Mouse (Mus musculus) G1E-ER4 (cell line): ENCODE data around the gene Dnase2a. TPM values are rescaled to one million over a fixed set of nuclear protein-coding genes. Genes with fewer than 3 reads are reported as not detected.

Experiments used
- GATA1 ChIP-seq: IDR thresholded peaks from one replicate; pipeline ENCODE4 v1.8.0; 2012; ENCODE audit warnings: low read length, inconsistent platforms
- polyA plus RNA-seq: library from polyadenylated mRNA; stranded (reverse); fragments of >175 nt; gene quantifications from 2 replicates; pipeline ENCODE4 v1.2.3, GENCODE M21; 2012

Dnase2a gene
- polyA plus RNA-seq, 1 experiment: 25.4 TPM

DNA sequence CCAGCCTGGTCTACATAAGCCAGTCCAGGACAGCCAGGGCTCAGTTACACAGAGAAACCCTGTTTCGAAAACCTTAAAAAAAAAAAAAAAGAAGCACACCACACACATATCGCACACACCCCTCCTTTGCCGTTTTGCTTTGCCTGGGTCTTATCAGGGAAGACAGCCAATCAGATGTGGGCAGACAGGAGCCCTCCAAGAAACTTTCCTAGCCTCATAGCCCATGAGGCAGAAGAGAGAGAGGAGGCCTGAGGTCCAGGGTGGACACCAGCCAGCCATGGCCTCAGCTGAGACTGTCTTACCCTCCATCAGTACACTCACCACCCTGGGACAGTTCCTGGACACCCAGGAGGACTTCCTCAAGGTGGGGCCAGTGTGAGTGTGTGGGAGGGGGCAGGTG lies 6.6 kb upstream of the Dnase2a start, which contains the start of gene Klf1:
Gene Klf1 (plus strand): TSS at position 177 of the 400 bp plus-strand sequence.
- TF ChIP-seq GATA1: peak; percentile 56

DNA sequence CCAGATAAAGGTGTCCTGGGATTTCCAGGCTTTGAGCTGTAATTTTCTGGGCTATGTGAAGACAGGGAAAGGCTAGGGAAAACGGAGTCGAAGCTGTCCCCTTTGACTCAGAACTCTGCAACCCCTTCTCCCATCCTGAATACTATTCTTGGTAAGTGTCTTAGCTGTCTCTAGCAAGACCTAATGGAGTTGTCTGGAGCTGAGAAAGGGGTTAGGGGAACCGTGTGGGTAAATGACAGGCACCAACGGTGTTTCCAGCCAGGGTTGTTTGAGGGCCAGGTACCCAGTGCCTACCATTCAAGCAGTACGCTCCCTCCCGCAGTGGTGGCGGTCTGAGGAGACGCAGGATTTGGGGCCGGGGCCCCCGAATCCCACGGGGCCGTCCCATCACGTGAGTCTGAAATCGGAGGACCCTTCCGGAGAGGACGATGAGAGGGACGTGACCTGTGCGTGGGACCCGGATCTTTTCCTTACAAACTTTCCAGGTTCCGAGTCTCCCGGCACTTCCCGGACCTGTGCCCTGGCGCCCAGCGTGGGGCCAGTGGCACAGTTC lies 5.9 kb upstream of the Dnase2a start:
- no peak for TF ChIP-seq GATA1

DNA sequence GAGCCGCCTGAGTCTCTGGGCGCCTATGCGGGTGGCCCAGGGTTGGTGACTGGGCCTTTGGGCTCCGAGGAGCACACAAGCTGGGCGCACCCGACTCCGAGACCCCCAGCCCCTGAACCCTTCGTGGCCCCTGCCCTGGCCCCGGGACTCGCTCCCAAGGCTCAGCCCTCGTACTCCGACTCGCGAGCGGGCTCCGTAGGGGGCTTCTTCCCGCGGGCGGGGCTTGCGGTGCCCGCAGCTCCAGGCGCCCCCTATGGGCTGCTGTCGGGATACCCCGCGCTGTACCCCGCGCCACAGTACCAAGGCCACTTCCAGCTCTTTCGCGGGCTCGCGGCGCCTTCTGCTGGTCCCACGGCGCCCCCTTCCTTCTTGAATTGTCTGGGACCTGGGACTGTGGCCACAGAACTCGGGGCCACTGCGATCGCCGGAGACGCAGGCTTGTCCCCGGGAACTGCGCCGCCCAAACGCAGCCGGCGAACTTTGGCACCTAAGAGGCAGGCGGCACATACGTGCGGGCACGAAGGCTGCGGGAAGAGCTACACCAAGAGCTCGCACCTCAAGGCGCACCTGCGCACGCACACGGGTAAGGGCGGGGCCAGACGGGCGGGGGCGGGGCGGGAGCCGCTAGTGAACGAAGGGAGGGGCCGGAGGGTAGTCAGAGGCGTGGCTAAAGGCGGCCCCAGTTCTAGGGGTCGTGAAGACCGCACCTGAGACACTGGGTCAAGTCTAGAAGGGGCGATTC lies 5.3 kb upstream of the Dnase2a start:
- no peak for TF ChIP-seq GATA1

DNA sequence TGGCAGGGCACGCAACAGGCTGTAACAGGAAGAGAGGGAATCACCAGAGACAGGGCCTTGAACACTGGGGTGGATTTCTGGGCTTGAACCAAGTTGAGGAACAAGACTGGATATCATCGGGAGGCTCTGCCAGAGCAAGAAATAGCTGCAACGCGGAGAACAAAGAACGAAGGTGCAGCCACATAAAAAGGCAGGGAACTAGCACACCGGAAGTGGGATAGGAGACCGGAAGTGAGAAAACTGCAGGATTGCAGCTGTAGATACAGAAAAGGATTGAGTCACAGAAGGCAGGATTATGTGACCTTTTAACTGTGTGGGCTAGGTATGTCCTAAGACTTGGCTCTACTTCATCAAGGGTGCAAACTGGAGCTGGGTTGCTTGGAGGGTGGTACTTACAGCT lies 4.0 kb upstream of the Dnase2a start:
- no peak for TF ChIP-seq GATA1

DNA sequence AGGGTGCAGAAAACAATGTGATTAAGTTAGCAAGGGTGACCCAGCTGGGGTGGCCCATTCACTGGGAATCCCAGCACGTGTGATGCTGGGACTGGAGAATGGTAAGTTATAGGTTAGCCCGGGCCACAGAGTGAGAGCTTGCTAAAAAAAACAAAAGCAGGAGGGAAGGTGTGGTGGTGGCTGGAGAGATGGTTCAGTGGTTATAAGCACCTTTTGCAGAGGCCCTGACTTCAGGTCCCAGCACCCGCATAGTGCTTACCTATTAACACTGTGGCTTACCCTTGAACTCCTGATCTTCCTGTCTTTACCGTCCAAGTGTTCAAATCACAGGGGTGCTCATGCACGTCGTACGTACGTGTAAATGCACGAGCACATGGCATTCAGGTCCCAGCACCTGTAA lies 1.3 kb upstream of the Dnase2a start:
- TF ChIP-seq GATA1: no peak

DNA sequence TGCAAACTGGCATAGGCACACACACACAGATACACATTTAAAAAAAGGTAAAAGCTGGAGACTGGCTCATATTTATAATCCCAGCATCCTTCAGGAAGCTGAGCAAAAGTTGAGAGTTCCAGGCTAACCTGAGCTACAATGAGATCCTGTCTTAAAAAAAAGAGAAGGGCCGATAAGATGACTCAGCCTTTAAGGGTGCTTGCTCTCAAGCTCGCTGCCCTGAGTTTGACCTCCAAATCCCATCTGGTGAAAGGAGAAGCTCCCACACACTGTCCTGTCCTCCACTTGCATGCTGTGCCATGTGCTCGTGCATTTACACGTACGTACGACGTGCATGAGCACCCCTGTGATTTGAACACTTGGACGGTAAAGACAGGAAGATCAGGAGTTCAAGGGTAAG lies 867 bp upstream of the Dnase2a start:
- TF ChIP-seq GATA1: no peak

DNA sequence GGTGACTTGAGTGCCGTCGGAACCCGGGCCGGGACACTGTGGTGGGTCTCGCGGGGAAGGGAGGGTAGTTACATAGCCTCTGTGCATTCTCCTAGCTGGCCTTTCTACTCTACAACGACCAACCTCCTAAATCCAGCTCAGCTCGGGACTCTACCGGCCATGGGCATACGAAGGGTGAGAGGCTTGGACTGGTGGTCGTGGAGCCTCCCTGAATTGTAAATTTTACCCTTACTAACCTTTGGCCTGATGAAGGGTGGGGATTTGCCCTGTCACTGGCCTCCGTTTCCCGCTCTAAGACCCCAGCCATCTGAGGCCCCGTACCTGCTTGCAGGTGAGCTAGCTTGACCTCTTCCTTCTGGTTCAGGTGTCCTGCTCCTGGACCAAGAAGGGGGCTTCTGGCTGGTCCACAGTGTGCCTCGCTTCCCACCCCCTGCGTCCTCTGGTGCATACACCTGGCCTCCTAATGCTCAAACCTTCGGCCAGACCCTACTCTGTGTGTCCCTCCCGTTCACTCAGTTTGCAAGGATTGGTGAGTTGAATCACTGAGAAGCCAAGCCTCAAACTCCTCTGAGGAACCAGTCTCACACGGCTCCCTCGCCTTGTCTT lies 905 bp downstream of the Dnase2a start:
- no peak for TF ChIP-seq GATA1

DNA sequence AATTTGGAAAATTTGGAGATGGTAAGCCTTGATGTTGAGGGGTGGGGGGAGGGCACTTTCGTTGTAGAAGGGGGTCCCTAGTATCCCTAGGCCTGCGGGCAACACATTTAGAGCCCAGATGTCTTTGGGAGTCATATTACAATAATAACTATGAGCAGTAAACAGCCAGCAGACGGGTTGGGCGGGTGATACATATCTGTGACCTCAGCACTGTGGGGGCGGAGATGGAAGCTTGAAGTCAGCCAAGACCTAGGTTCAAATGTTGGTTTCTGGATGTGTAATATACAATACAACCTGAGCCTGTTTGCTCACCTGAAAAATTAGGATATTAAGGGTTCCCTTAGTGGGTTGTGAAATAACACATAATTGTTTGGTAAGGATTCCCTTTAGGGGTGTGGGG lies 1.6 kb downstream of the Dnase2a start:
- TF ChIP-seq GATA1: no peak

DNA sequence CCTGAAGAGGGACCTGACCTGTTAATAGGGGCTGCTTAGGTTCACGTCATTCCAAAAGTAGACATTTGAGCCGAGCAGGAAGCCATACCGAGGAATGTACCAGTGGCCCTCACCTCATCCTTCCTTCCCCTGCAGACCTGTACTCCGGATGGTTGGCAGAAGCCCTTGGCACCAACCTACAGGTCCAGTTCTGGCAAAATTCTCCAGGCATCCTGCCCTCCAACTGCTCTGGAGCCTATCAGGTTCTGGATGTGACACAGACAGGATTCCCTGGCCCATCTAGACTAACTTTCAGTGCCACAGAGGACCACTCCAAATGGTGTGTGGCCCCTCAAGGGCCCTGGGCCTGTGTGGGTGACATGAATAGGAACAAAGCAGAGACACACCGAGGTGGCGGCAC lies 2.2 kb downstream of the Dnase2a start:
- TF ChIP-seq GATA1: no peak

DNA sequence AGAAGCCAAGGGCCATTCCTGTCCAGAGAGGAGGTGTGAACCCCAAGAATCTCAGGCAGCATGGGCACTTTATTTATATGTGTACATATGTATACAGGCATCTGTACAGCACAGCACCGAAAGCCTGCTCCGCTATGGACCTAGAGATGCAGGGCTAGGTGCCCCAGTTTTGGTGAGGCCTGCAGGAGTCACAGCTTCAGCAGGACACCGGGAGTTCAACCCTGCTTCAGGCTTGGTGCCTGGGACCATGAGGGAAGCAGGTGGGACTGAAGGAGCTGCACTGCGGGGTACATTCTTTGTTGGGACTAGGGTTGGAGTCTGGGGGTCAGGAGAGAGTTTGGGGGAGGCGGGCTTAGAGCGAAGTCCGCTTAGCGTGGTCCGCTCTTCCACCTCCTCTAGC lies 3.5 kb downstream of the Dnase2a start:
- TF ChIP-seq GATA1: no peak

DNA sequence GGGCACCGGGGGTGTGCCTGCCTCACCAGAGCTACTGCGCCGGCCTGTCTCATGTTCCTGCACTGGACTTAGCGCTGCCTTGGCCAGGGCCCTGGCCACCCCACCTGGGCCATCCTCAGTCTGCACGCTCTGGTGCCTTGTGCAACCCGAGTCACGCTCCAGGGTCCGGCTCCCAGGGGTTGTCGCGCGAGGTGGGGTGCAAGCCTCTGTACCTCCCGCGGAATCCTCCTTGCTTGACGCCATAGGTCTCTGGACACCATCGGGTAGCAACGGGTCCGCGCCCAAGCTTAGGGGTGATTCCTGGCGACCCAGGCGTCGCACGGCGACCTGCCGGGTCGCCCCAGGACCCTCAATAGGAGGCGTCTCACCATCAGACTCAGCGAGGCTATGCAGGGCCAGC lies 4.0 kb downstream of the Dnase2a start:
- TF ChIP-seq GATA1: no peak

DNA sequence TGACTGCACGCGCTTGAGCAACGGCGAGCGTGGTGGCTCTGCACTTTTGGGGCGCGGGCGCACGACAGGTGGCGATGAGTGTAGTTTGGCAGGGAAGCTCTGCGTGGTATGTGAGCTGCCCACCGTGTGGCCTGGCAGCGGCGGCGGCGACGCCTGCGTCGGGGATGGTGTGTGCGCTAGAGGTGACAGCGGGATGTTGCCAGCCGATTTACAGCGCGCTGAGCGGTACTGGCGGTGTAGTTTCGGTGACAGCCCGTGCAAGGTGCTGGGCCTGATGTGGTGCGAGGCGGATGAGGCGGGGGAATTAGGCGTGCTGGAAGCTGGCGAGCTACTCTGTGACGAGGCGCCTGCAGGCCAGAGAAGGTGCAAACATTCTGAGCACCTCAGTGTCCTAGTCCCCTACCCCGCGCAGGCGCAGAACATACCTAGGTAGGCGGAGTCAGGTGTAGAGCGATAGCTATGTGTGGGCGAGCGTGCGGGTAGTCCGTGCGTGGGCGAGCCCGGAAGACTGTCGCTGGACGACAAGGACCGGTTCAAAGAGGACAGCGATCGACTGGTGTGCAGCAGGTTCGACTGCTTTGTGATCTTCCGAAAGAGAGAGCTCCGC lies 4.6 kb downstream of the Dnase2a start:
- no peak for TF ChIP-seq GATA1

DNA sequence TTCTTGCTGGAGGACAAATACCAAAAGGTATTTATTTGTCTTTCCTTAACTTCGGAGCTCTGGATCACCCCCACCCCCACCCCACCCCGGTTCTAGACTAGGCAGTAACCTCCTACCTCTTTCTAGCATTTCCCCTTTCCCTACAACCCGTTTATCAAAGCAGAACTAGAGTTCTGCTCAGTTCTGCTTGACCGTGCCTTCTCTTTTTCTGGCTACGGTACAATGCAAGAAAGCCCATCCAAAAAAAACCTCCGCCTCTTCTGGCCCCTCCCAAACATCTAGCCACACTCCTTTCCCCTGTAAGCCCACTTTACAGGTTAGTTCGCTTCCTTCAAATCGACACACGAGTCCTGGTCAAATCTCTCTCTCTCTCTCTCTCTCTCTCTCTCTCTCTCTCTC lies 5.1 kb downstream of the Dnase2a start:
- no peak for TF ChIP-seq GATA1

DNA sequence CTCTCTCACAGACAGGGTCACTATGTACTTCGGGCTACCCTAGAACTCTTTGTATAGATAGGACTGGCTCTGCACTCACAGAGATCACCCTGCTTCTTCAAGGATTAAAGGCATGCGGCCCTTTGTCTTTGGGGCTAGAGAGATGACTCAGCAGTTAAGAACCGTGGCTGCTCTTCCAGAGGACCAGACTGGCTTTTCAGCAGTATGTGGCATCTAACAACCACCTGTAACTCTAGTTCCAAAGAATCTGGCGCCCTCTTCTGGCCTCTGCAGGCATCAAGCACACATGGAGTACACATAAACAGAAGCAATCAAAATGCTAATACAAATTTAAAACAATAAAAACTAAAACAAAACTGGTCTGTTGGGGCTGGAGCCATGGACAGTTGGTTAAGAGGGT lies 5.6 kb downstream of the Dnase2a start:
- TF ChIP-seq GATA1: no peak

DNA sequence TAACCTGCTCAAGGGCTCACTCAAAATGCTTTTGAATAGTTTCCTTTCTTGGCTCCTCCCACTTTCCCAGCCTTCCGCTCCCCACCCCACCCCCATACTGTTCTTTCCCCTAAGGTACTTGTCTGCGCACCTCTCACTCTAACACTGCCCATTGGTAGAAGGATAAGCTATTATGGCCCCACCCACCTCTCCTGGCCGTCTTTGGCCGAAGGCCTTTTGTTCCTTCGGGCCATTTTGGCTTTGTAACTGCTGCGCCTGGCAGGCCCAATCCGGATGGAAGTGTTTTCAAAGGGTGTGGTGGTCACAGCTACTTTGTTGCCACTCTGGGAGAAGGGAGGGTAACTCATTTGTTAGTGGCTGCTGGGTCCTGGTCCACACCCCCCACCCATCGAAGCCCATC lies 6.9 kb downstream of the Dnase2a start:
- TF ChIP-seq GATA1: no peak

DNA sequence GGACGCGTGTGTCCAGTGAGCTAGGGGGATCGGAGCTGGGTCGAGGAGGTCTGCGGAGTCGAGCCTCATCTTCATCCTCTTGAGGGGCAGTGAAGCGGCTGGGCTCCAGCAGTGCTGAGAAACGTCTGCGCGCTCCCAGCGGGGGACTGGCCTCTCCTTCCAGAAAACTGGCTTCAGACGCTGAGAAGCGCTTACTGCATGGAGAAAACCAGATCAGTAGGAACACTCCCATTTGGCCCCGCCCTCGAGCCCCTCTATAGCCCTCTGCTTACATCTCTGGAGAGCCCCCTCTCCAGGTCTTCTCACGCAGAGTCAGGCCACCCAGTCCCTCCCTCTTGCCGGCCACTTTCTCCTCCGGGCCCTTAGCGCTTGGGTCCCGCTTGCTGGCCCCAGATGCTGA lies 9.4 kb downstream of the Dnase2a start:
- no peak for TF ChIP-seq GATA1

DNA sequence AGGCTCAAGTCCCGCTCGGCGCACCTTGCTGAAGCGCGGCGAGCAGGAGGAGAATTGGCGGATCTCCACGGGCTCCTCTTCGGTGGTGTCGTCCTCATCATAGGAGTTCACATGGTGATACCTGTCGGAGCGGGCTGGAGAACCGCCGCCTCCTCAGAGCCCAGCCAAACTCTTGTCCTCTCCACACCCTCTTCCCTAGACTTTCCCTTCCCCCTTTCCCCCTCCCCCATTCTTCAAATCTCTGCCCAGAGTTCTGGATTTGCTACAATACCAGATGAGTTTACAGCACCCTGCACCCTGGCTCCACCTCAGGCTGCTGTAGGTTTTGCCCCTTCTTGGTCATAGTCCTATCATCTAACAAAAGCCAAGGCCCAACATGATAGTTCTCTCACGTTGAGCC lies 10.3 kb downstream of the Dnase2a start:
- no peak for TF ChIP-seq GATA1
